Mouse (Mus musculus) embryonic facial prominence, embryonic 11.5 days (tissue): ENCODE measurements around the gene Ctnnd2. TPM values are rescaled to one million over a fixed set of nuclear protein-coding genes. Genes with fewer than 3 reads are reported as not detected.

Source experiments
- ATAC-seq: fragments of 200-750 bp; cut with Nextera tagmentation; replicated peaks from 2 replicates; pipeline ENCODE4 v1.8.0; 2017; ENCODE audit warnings: low read depth; ENCODE audit not compliant: insufficient number of reproducible peaks, low FRiP score, low TSS enrichment
- DNase-seq: peaks from one replicate; pipeline ENCODE4 v3.0.0-alpha.2; 2015; ENCODE audit warnings: low spot score
- H3K27ac ChIP-seq: fragments of 300-500 bp; sonication (generic); replicated peaks from 2 replicates; pipeline ENCODE4 v1.5.1; 2014; ENCODE audit warnings: mild to moderate bottlenecking, low read depth, low read length, control low read depth
- H3K27me3 ChIP-seq: fragments of 300-500 bp; sonication (generic); 2 replicates; pipeline ENCODE4 v1.6.1; 2014; ENCODE audit warnings: mild to moderate bottlenecking, low read length, moderate library complexity, mixed read lengths; ENCODE audit not compliant: control insufficient read depth, insufficient read depth
- H3K36me3 ChIP-seq: fragments of 300-500 bp; sonication (generic); replicated peaks from 2 replicates; pipeline ENCODE4 v1.6.1; 2014; ENCODE audit warnings: low read depth, mild to moderate bottlenecking, low read length, moderate library complexity, mixed read lengths; ENCODE audit not compliant: control insufficient read depth, insufficient read depth
- H3K4me1 ChIP-seq: fragments of 300-500 bp; sonication (generic); 2 replicates; pipeline ENCODE4 v1.6.1; 2014; ENCODE audit warnings: low read length, mixed read lengths; ENCODE audit not compliant: control insufficient read depth, insufficient read depth
- H3K4me2 ChIP-seq: fragments of 300-500 bp; sonication (generic); 2 replicates; pipeline ENCODE4 v1.6.1; 2014; ENCODE audit warnings: low read depth, mild to moderate bottlenecking, control low read depth, low read length, moderate library complexity
- H3K4me3 ChIP-seq: fragments of 300-500 bp; sonication (generic); 2 replicates; pipeline ENCODE4 v1.5.1; 2014; ENCODE audit warnings: low read depth, low read length, control low read depth
- H3K9ac ChIP-seq: fragments of 300-500 bp; sonication (generic); replicated peaks from 2 replicates; pipeline ENCODE4 v1.6.1; 2014; ENCODE audit warnings: mild to moderate bottlenecking, control low read depth, low read length
- H3K9me3 ChIP-seq: fragments of 300-500 bp; sonication (generic); replicated peaks from 2 replicates; pipeline ENCODE4 v1.6.1; 2016; ENCODE audit warnings: mild to moderate bottlenecking, low read length, inconsistent platforms, mixed read lengths; ENCODE audit not compliant: control insufficient read depth
- WGBS: fragments of 180-500 bp; shearing (Covaris S2); extraction: QIAGEN DNeasy Blood & Tissue Kit; methylation state at CpG from one replicate; pipeline ENCODE4 v1.1.7; 2014; 5-methylcytosine and 5-hydroxymethylcytosine counted together
- polyA plus RNA-seq: library from polyadenylated mRNA; unstranded; fragments of >200 nt; fragmentation: Nextera tagmentation; extraction: Ambion mirVana; gene quantifications from 2 replicates; pipeline ENCODE4 v1.2.1, GENCODE M21; 2014

The Ctnnd2 gene
- polyA plus RNA-seq, 1 experiment from 2014 or later: 9.6 TPM

GRCm38 (mm10) chr15:30513122-30513521 lies 340.7 kb downstream of the Ctnnd2 start:
- Histone ChIP-seq H3K4me3 (no peak overlapping the region), H3K27ac (no peak overlapping the region), H3K4me2 (no peak overlapping the region), H3K9ac (no peak overlapping the region), H3K4me1 (no peaks in the 10 kb centered on the region), H3K9me3 (no peaks in the 10 kb centered on the region), H3K36me3 (no peaks in the 10 kb centered on the region), H3K27me3 (no peaks in the 10 kb centered on the region)
- ATAC-seq (no peak), DNase-seq (no peak)

GRCm38 (mm10) chr15:30515425-30515824 lies 343.0 kb downstream of the Ctnnd2 start:
- Histone ChIP-seq H3K4me1 (no peaks in the 10 kb centered on the region), H3K27me3 (no peaks in the 10 kb centered on the region), H3K9me3 (no peaks in the 10 kb centered on the region), H3K4me2 (no peak overlapping the region), H3K4me3 (no peak overlapping the region), H3K36me3 (no peaks in the 10 kb centered on the region), H3K27ac (no peak overlapping the region), H3K9ac (no peak overlapping the region)
- DNase-seq (no peak), ATAC-seq (no peak)
- 71% methylated on average over 4 of the region's 4 CpGs for whole genome bisulfite sequencing

GRCm38 (mm10) chr15:30541459-30541858 lies 369.1 kb downstream of the Ctnnd2 start:
- no peak overlapping the region for H3K9ac ChIP-seq
- ATAC-seq: no peak

DNA sequence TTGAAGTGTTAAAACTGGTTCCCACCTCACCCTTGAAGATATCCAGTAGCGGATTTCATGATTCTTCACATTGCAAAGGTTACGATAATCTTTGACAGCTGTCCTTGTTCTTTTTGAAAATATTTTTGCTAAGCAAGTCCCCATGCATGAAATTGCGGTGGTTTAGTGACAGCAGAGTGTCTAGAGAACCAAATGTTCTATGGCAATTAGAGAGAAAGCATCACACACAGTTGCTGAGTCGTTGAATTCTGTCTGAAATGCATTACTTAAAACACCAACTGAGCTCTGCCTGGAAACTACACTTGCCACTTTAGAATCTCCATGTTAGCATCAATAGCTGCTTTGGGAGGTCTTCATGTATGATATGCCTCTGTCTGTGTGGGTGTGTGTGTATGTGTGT lies 375.9 kb downstream of the Ctnnd2 start:
- DNase-seq: no peak
- H3K4me3 ChIP-seq: no peak overlapping the region

More at GRCm38 (mm10) chr15:30541459-30541858, 369.1 kb downstream of the Ctnnd2 start:
- H3K27me3 ChIP-seq: no peaks in the 10 kb centered on the region
- H3K4me1 ChIP-seq: no peaks in the 10 kb centered on the region
- H3K9me3 ChIP-seq: no peaks in the 10 kb centered on the region
- no peak for DNase-seq
- H3K36me3 ChIP-seq: no peaks in the 10 kb centered on the region
- H3K27ac ChIP-seq: no peak overlapping the region
- H3K4me3 ChIP-seq: no peak overlapping the region
- 85% methylated on average over 5 of the region's 5 CpGs for WGBS
- H3K4me2 ChIP-seq: no peak overlapping the region

DNA sequence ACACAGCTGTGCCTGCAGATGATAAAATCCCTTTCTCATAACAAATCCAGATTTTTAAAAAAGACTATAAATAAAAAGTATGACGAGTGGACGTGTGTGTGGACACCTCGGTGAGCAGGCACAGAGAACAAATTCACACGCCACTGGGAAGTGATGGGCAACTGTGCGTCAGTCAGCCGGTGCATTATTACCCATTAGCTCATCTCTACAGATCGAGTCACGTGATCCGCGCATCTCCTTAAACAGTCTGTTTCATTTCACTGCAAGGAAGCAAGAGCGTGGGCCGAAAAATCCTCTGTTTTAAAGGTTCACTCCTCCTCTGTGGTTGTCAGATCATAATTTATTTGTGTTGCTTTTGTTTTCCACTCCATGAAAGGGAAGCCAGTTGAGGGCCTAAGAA lies 378.6 kb downstream of the Ctnnd2 start:
- no peak for ATAC-seq
- Histone ChIP-seq H3K27me3 (no peaks in the 10 kb centered on the region), H3K36me3 (no peaks in the 10 kb centered on the region), H3K27ac (no peak overlapping the region), H3K4me1 (no peaks in the 10 kb centered on the region), H3K4me2 (no peak overlapping the region), H3K9me3 (no peaks in the 10 kb centered on the region), H3K9ac (no peak overlapping the region), H3K4me3 (no peak overlapping the region)
- DNase-seq: no peak
- 91% methylated on average over 12 of the region's 12 CpGs for WGBS

More for the DNA sequence above, 375.9 kb downstream of the Ctnnd2 start:
- Histone ChIP-seq H3K9ac (no peak overlapping the region), H3K9me3 (no peaks in the 10 kb centered on the region), H3K4me1 (no peaks in the 10 kb centered on the region), H3K4me2 (no peak overlapping the region), H3K27me3 (no peaks in the 10 kb centered on the region), H3K36me3 (no peaks in the 10 kb centered on the region), H3K27ac (no peak overlapping the region)
- ATAC-seq: no peak
- 86% methylated on average over 4 of the region's 4 CpGs for WGBS

GRCm38 (mm10) chr15:30553910-30554406 lies 381.6 kb downstream of the Ctnnd2 start:
- H3K27me3 ChIP-seq: no peaks in the 10 kb centered on the region
- WGBS: 80% methylated on average over 2 of the region's 2 CpGs

DNA sequence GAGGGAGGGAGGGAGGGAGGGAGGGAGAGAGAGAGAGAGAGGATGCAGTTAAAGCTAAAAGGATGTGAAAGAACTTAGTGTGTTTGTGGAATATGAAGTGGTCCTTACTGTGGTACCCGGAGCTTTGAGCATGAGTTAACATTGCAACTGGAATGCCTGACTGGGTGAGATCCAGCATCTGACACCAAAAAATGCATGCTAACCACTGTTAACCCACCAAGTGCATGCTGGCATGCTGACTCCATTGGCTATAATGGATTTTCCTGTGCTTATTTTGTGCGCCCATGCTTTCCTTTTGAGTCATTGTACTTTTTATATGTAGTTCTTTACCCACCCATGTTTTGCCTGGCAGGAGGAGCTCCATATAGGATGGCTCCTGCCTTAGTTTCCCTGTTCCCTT lies 383.4 kb downstream of the Ctnnd2 start:
- Histone ChIP-seq H3K27me3 (no peaks in the 10 kb centered on the region), H3K9ac (no peak overlapping the region), H3K9me3 (no peaks in the 10 kb centered on the region), H3K4me3 (no peak overlapping the region), H3K4me2 (no peak overlapping the region), H3K27ac (no peak overlapping the region), H3K36me3 (no peaks in the 10 kb centered on the region), H3K4me1 (no peaks in the 10 kb centered on the region)
- 84% methylated on average over 2 of the region's 2 CpGs for WGBS
- DNase-seq (no peak), ATAC-seq (no peak)

More at GRCm38 (mm10) chr15:30553910-30554406, 381.6 kb downstream of the Ctnnd2 start:
- H3K36me3 ChIP-seq: no peaks in the 10 kb centered on the region
- H3K4me2 ChIP-seq: no peak overlapping the region
- DNase-seq (no peak), ATAC-seq (no peak)
- no peak overlapping the region for H3K27ac ChIP-seq
- H3K9ac ChIP-seq: no peak overlapping the region
- H3K4me1 ChIP-seq: no peaks in the 10 kb centered on the region
- H3K4me3 ChIP-seq: no peak overlapping the region
- no peaks in the 10 kb centered on the region for H3K9me3 ChIP-seq

DNA sequence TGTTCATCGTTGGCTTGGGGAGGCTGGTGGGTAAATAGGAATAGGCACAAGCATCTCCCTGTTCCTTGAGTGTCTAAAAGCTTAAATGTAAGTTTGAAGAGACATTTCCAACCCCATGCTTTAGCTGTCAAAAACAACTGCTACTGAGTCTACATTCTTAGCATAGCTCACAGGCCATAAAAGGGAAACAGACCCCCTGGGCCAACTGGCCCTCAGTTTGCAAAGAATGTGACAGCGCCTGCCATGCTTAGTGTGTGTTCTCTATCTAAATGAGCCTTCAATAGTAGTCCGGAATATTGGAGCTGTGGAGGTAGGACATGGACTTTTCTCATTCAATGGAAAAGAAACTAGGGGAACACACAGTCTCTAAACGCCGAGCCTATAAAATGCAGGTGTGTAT lies 390.0 kb downstream of the Ctnnd2 start:
- DNase-seq (no peak), ATAC-seq (no peak)
- Histone ChIP-seq H3K9me3 (no peaks in the 10 kb centered on the region), H3K4me2 (no peak overlapping the region), H3K27me3 (no peaks in the 10 kb centered on the region), H3K27ac (no peak overlapping the region), H3K4me3 (no peak overlapping the region), H3K36me3 (no peaks in the 10 kb centered on the region), H3K9ac (no peak overlapping the region), H3K4me1 (no peaks in the 10 kb centered on the region)
- 84% methylated on average over 5 of the region's 5 CpGs for WGBS
